Mouse (Mus musculus) testis, adult 2 months (tissue): ENCODE measurements around the gene Slc1a2. TPM values are rescaled to one million over a fixed set of nuclear protein-coding genes. Genes with fewer than 3 reads are reported as not detected.

Source experiments
- H3K27ac ChIP-seq: fragments of 200-500 bp; 2 replicates; pipeline ENCODE4 v1.5.1; 2012; ENCODE audit warnings: low read depth, low read length; ENCODE audit not compliant: control insufficient read depth, insufficient read depth
- H3K27me3 ChIP-seq: fragments of 200-500 bp; 2 replicates; pipeline ENCODE4 v1.6.1; 2012; ENCODE audit warnings: mild to moderate bottlenecking, low read length, moderate library complexity; ENCODE audit not compliant: control insufficient read depth, insufficient read depth
- H3K36me3 ChIP-seq: fragments of 200-500 bp; 2 replicates; pipeline ENCODE4 v1.6.1; 2012; ENCODE audit warnings: mild to moderate bottlenecking, low read length; ENCODE audit not compliant: control insufficient read depth, insufficient read depth
- H3K4me1 ChIP-seq: fragments of 200-500 bp; 2 replicates; pipeline ENCODE4 v1.6.1; 2012; ENCODE audit warnings: low read length; ENCODE audit not compliant: control insufficient read depth, insufficient read depth
- H3K4me3 ChIP-seq: fragments of 200-500 bp; 2 replicates; pipeline ENCODE4 v1.5.1; 2012; ENCODE audit warnings: low read depth, mild to moderate bottlenecking, low read length, moderate library complexity, mixed read lengths; ENCODE audit not compliant: control insufficient read depth
- CTCF ChIP-seq: fragments of 200-500 bp; IDR thresholded peaks from 2 replicates; pipeline ENCODE4 v1.5.1; 2012; ENCODE audit warnings: low read depth, mild to moderate bottlenecking, inconsistent platforms, low read length, moderate library complexity; ENCODE audit not compliant: control insufficient read depth, insufficient read depth, insufficient replicate concordance
- POLR2A ChIP-seq: fragments of 200-500 bp; IDR thresholded peaks from 2 replicates; pipeline ENCODE4 v1.6.1; 2012; ENCODE audit warnings: low read depth, mild to moderate bottlenecking, inconsistent platforms, low read length, moderate library complexity; ENCODE audit not compliant: control insufficient read depth
- polyA plus RNA-seq: library from polyadenylated mRNA; depleted of rRNA; stranded (reverse); fragments of >200 nt; gene quantifications from 2 replicates; pipeline ENCODE4 v1.2.3, GENCODE M21; 2012

Gene Slc1a2
- polyA plus RNA-seq, 1 experiment: 22.5 TPM

GRCm38 (mm10) chr2:102782751-102783150 lies 124.3 kb downstream of the Slc1a2 start:
- Histone ChIP-seq H3K36me3 (no peaks in the 10 kb centered on the region), H3K27me3 (no peaks in the 10 kb centered on the region), H3K27ac (no peak overlapping the region), H3K4me3 (no peak overlapping the region), H3K4me1 (no peaks in the 10 kb centered on the region)
- TF ChIP-seq CTCF: no peak
- no peak for TF ChIP-seq POLR2A

GRCm38 (mm10) chr2:102785696-102786095 lies 127.2 kb downstream of the Slc1a2 start:
- Histone ChIP-seq H3K36me3 (no peaks in the 10 kb centered on the region), H3K27ac (no peak overlapping the region), H3K4me1 (no peaks in the 10 kb centered on the region), H3K4me3 (no peak overlapping the region), H3K27me3 (no peaks in the 10 kb centered on the region)
- TF ChIP-seq POLR2A: no peak
- no peak for TF ChIP-seq CTCF

GRCm38 (mm10) chr2:102791641-102792040 lies 133.2 kb downstream of the Slc1a2 start:
- Histone ChIP-seq H3K27me3 (no peaks in the 10 kb centered on the region), H3K27ac (no peak overlapping the region), H3K4me1 (no peaks in the 10 kb centered on the region), H3K4me3 (no peak overlapping the region), H3K36me3 (no peaks in the 10 kb centered on the region)
- TF ChIP-seq CTCF (no peak), POLR2A (no peak)

GRCm38 (mm10) chr2:102792804-102793203 lies 134.3 kb downstream of the Slc1a2 start:
- Histone ChIP-seq H3K27ac (no peak overlapping the region), H3K4me3 (no peak overlapping the region), H3K27me3 (no peaks in the 10 kb centered on the region), H3K36me3 (no peaks in the 10 kb centered on the region), H3K4me1 (no peaks in the 10 kb centered on the region)
- TF ChIP-seq CTCF (no peak), POLR2A (no peak)

DNA sequence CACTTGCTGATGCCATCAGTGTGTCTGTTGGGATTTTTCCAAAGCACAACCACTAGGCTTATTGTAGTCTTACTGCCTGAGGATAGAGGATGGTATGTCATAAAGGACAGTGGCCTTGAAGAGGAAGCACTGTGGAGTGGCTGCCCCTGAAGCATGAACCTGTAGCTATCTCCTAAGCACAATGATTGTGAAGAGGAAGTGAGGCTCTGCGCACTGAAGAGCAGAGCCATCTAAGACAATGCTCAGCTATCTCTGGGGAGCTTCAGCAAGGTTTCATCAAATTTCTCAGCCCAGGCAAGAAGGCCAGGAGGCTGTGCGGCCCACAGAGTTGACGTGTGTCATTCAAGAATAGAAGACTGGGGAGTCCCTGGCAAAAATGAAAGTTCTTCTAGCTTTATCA lies 136.6 kb downstream of the Slc1a2 start:
- Histone ChIP-seq H3K4me1 (no peaks in the 10 kb centered on the region), H3K36me3 (no peaks in the 10 kb centered on the region), H3K27me3 (no peaks in the 10 kb centered on the region), H3K4me3 (no peak overlapping the region), H3K27ac (no peak overlapping the region)
- TF ChIP-seq POLR2A (no peak), CTCF (no peak)

DNA sequence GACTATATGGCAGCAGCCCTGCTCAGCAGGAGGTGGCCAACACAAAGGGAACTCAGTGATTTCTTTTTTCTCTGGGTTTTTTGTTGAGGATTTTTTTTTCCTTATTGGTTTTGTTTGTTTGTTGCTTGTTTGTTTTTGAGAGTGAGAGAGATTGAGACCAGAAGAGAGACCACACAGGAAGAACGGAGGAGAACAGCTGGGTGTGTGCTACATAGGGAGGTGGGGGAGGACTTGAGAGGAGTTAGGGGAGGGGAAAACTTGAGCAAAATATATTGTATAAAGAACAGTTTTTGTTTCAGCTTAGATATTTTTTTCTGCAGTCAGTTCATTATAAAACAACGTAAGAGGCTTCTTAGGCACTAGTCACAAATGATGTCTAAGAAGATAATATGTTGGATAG lies 139.7 kb downstream of the Slc1a2 start:
- Histone ChIP-seq H3K4me3 (no peak overlapping the region), H3K27ac (no peak overlapping the region), H3K36me3 (no peaks in the 10 kb centered on the region), H3K4me1 (no peaks in the 10 kb centered on the region), H3K27me3 (no peaks in the 10 kb centered on the region)
- TF ChIP-seq POLR2A (no peak), CTCF (no peak)

DNA sequence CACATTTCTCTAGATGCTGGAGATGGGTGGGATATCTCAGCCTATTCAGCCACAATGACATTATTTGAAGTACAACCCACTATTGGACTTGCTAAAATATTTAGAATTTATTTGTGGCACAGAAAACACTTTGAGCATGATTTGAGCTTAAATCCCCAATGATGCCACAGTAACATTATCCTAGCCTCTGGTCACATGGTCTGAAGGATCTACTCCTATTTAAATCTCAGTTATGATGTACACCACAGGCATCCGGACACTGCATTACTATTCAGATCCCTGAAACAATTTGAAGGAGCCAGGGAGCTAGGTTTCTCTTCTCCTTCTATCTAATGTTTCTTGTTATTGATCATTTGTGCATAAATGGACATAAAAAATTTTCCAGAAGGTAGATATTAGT lies 143.4 kb downstream of the Slc1a2 start:
- Histone ChIP-seq H3K27me3 (no peaks in the 10 kb centered on the region), H3K4me3 (no peak overlapping the region), H3K27ac (no peak overlapping the region), H3K36me3 (no peaks in the 10 kb centered on the region), H3K4me1 (no peaks in the 10 kb centered on the region)
- TF ChIP-seq CTCF (no peak), POLR2A (no peak)

DNA sequence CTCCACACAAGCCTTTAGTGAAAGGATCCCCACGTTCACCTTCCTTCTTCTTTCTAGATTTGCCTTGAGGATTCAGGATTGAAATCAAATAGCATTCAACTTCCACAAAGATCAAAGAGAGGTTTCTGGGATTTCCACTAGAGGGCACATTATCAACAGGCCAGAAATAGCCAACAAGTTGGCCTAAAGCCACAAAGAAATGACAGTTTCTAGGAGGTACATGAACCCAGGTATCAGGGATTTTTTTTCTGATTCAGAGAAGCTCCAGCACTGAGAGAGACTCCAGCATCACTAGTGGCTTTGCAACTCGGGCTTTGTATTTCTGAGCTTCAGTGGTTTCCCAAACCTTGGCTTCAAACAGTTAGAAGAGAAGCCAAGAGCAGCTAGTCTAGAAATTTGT lies 145.7 kb downstream of the Slc1a2 start:
- TF ChIP-seq POLR2A (no peak), CTCF (no peak)
- no peaks in the 10 kb centered on the region for H3K4me1 ChIP-seq
- H3K4me3 ChIP-seq: no peak overlapping the region
- H3K27me3 ChIP-seq: no peaks in the 10 kb centered on the region
- H3K36me3 ChIP-seq: no peaks in the 10 kb centered on the region
- H3K27ac ChIP-seq: no peak overlapping the region
